Mouse (Mus musculus): ENCODE measurements around the gene Nap1l1.

- TF ChIP-seq POLR2A (IDR thresholded peaks at IDR 0.05; ENCODE audit: borderline replicate concordance, low read depth, low read length), result no peak
- no peak for TF ChIP-seq CTCF (IDR thresholded peaks at IDR 0.05; ENCODE audit: low read depth, low read length)
These were observed 50.9 kb downstream of the Nap1l1 start for GRCm38 (mm10) chr10:111523894-111524293.
